Mouse (Mus musculus): ENCODE measurements around the gene Fyn.

GRCm38 (mm10) chr10:39420842-39421617 lies 52.4 kb downstream of the Fyn start:
- TF ChIP-seq CTCF (IDR thresholded peaks at IDR 0.05; ENCODE audit: extremely low read depth, insufficient read depth, low read length) (no peak), POLR2A (IDR thresholded peaks at IDR 0.05; ENCODE audit: extremely low read depth, insufficient read depth, low read length) (no peak)

Data from cortical plate, adult 2 months (tissue).